Mouse (Mus musculus) heart, adult 2 months (tissue): ENCODE data around the gene Fzr1. TPM values are rescaled to one million over a fixed set of nuclear protein-coding genes. Genes with fewer than 3 reads are reported as not detected.

Experiments
- DNase-seq, 2 experiments: peaks; one replicate each; pipeline ENCODE4 v3.0.0; 2021
- H3K27ac ChIP-seq: fragments of 200-600 bp; 2 replicates; pipeline ENCODE4 v1.8.1; 2022
- H3K27me3 ChIP-seq: fragments of 200-500 bp; 2 replicates; pipeline ENCODE4 v1.6.1; 2012; ENCODE audit warnings: mild to moderate bottlenecking, low read length, inconsistent platforms, mixed read lengths; ENCODE audit not compliant: control insufficient read depth, insufficient read depth
- H3K36me3 ChIP-seq: fragments of 200-500 bp; 2 replicates; pipeline ENCODE4 v1.6.1; 2012; ENCODE audit warnings: low read length, inconsistent platforms; ENCODE audit not compliant: control insufficient read depth, insufficient read depth
- H3K4me1 ChIP-seq: fragments of 200-500 bp; 2 replicates; pipeline ENCODE4 v1.6.1; 2011; ENCODE audit warnings: low read length; ENCODE audit not compliant: control insufficient read depth, insufficient read depth
- H3K4me3 ChIP-seq: fragments of 200-600 bp; 2 replicates; pipeline ENCODE4 v1.8.1; 2022
- H3K79me2 ChIP-seq: fragments of 200-500 bp; replicated peaks from 2 replicates; pipeline ENCODE4 v1.6.1; 2012; ENCODE audit warnings: mild to moderate bottlenecking, inconsistent platforms, low read length, moderate library complexity, mixed read lengths; ENCODE audit not compliant: control insufficient read depth, insufficient read depth
- H3K9ac ChIP-seq: fragments of 200-500 bp; 2 replicates; pipeline ENCODE4 v1.6.1; 2012; ENCODE audit warnings: low read depth, mild to moderate bottlenecking, control low read depth, inconsistent platforms, low read length, mixed read lengths
- CTCF ChIP-seq: fragments of 200-600 bp; IDR thresholded peaks from 2 replicates; pipeline ENCODE4 v1.8.1; 2022; ENCODE audit warnings: antibody characterized with exemption, mild to moderate bottlenecking, moderate library complexity
- EP300 ChIP-seq: fragments of 200-500 bp; IDR thresholded peaks from 2 replicates; pipeline ENCODE4 v1.6.1; 2011; ENCODE audit warnings: low read depth, low read length, control low read depth; ENCODE audit not compliant: insufficient read depth
- POLR2A ChIP-seq: fragments of 200-500 bp; IDR thresholded peaks from 2 replicates; pipeline ENCODE4 v1.6.1; 2011; ENCODE audit warnings: mild to moderate bottlenecking, low read depth, low read length, control low read depth; ENCODE audit not compliant: insufficient read depth
- WGBS: fragments of 180-500 bp; shearing (Covaris S2); methylation state at CpG from one replicate; pipeline ENCODE4 v1.1.7; 2018; 5-methylcytosine and 5-hydroxymethylcytosine counted together
- intact Hi-C: fragments of 180-260 bp; cut with DNase I; formaldehyde crosslinking; loops from one replicate; pipeline ENCODE4 v1.15.1; 2025
- polyA plus RNA-seq: library from polyadenylated mRNA; depleted of rRNA; stranded (reverse); fragments of >200 nt; gene quantifications from 2 replicates; pipeline ENCODE4 v1.2.3, GENCODE M21; 2012
- total RNA-seq, 2 experiments: library from RNA; stranded (reverse); gene quantifications; 2 replicates each; pipeline ENCODE4 v1.2.3; 2021

The Fzr1 gene
- total and polyA plus RNA-seq, 3 experiments = 29.9 to 49.3 (median 31.5) TPM

DNA sequence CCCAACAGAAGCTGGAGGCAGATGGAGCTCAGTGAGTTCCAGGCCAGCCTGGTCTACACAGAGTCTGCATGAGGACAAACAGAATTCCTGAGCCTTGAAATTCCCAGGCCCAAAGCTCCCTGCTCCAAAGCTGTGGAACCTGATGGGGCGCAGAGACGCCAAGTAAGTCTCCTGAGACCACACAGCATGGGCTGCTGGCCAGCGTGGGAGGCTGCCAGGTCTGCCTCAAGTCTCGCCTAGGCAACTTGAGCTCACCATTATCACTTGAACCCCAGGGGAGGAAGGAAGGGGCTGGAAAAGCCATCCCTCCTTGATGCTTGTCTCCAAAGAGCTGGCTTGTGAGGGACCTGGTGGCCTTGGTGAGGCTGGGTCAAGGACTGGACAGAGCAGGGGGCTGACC is 48.3 kb downstream of the Fzr1 start:
- H3K4me1 ChIP-seq = peaks cover 33% of the 10 kb centered on the region
- 30% methylated on average over 4 of the region's 4 CpGs for WGBS
- intact Hi-C loops = no loop called here
- TF ChIP-seq CTCF (no peak), POLR2A (0 out of 2 replicates have a peak, but pooled peaks have one; percentile 22), EP300 (peak; percentile 66; the same call in 1 of the 2 replicates)
- H3K9ac ChIP-seq = peak overlapping the region; percentile 13
- H3K36me3 ChIP-seq = no peaks in the 10 kb centered on the region
- no peak overlapping the region for H3K4me3 ChIP-seq
- H3K79me2 ChIP-seq = no peaks in the 10 kb centered on the region
- no peaks in the 10 kb centered on the region for H3K27me3 ChIP-seq
- peak; percentile 81 to 85 for DNase-seq
- peak overlapping the region; percentile 86 for H3K27ac ChIP-seq

- intact Hi-C loops = no loop called here
- 28% methylated on average over 10 of the region's 10 CpGs for WGBS
Measured at GRCm38 (mm10) chr10:81329194-81329975, 48.9 kb downstream of the Fzr1 start.

GRCm38 (mm10) chr10:81328386-81328785 is 49.9 kb downstream of the Fzr1 start, which contains the start of gene Tbxa2r:
TSS of gene Tbxa2r (plus strand) at chr10:81328731.
- peak; percentile 74 to 81 for DNase-seq
- H3K27me3 ChIP-seq = no peaks in the 10 kb centered on the region
- intact Hi-C loops = no loop called here
- peak within 1 kb of the TSS; percentile 86 for H3K27ac ChIP-seq
- no peaks in the 10 kb centered on the region for H3K36me3 ChIP-seq
- H3K9ac ChIP-seq = peak within 1 kb of the TSS; percentile 52
- peaks cover 33% of the 10 kb centered on the region for H3K4me1 ChIP-seq
- peak; percentile 41 for TF ChIP-seq CTCF
- TF ChIP-seq POLR2A = no peak
- TF ChIP-seq EP300 = no peak
- 22% methylated on average over 10 of the region's 10 CpGs for WGBS
- peak within 1 kb of the TSS; percentile 27 for H3K4me3 ChIP-seq
- H3K79me2 ChIP-seq = no peaks in the 10 kb centered on the region

More at GRCm38 (mm10) chr10:81329194-81329975, 48.9 kb downstream of the Fzr1 start:
- Histone ChIP-seq H3K79me2 (no peaks in the 10 kb centered on the region), H3K27me3 (no peaks in the 10 kb centered on the region), H3K9ac (peak overlapping the region; percentile 52), H3K4me3 (peak overlapping the region; percentile 27; the same call in 1 of the 2 replicates), H3K36me3 (no peaks in the 10 kb centered on the region), H3K4me1 (peaks cover 33% of the 10 kb centered on the region), H3K27ac (peak overlapping the region; percentile 86)
- no peak for TF ChIP-seq EP300
- no peak for TF ChIP-seq POLR2A
- TF ChIP-seq CTCF = no peak
- DNase-seq = peak in 1 of 2 experiments; percentile 55

- WGBS = 12% methylated on average over 2 of the region's 2 CpGs
Measured at GRCm38 (mm10) chr10:81327959-81328358, 50.4 kb downstream of the Fzr1 start.

GRCm38 (mm10) chr10:81326858-81327257 is 51.5 kb downstream of the Fzr1 start:
- 40% methylated on average over 6 of the region's 6 CpGs for WGBS
- peak overlapping the region; percentile 86 for H3K27ac ChIP-seq
- intact Hi-C loops = no loop called here
- DNase-seq = peak; percentile 69 to 78
- no peaks in the 10 kb centered on the region; the same call in 1 of the 2 replicates for H3K36me3 ChIP-seq
- TF ChIP-seq POLR2A (peak; percentile 64), EP300 (peak; percentile 78), CTCF (0 out of 2 replicates have a peak, but pooled peaks have one; percentile 10)
- peak overlapping the region; percentile 4; the same call in 1 of the 2 replicates for H3K4me3 ChIP-seq
- H3K79me2 ChIP-seq = no peaks in the 10 kb centered on the region; the same call in 1 of the 2 replicates
- peaks cover 33% of the 10 kb centered on the region for H3K4me1 ChIP-seq
- no peaks in the 10 kb centered on the region for H3K27me3 ChIP-seq
- H3K9ac ChIP-seq = peak overlapping the region; percentile 52

More at GRCm38 (mm10) chr10:81327959-81328358, 50.4 kb downstream of the Fzr1 start:
- Histone ChIP-seq H3K27ac (peak overlapping the region; percentile 86), H3K4me1 (peaks cover 33% of the 10 kb centered on the region), H3K4me3 (no peak overlapping the region), H3K9ac (peak overlapping the region; percentile 52), H3K36me3 (no peaks in the 10 kb centered on the region), H3K27me3 (no peaks in the 10 kb centered on the region), H3K79me2 (no peaks in the 10 kb centered on the region)
- TF ChIP-seq POLR2A (no peak), EP300 (no peak), CTCF (no peak)
- peak in 1 of 2 experiments; percentile 61 for DNase-seq
- intact Hi-C loops = no loop called here

GRCm38 (mm10) chr10:81325781-81326180 is 52.5 kb downstream of the Fzr1 start:
- Histone ChIP-seq H3K36me3 (no peaks in the 10 kb centered on the region; the same call in 1 of the 2 replicates), H3K79me2 (no peaks in the 10 kb centered on the region; the same call in 1 of the 2 replicates), H3K27ac (peak overlapping the region; percentile 86), H3K9ac (no peak overlapping the region), H3K4me1 (peaks cover 32% of the 10 kb centered on the region), H3K27me3 (no peaks in the 10 kb centered on the region), H3K4me3 (no peak overlapping the region)
- TF ChIP-seq CTCF (no peak), EP300 (no peak), POLR2A (no peak)
- intact Hi-C loops = no loop called here
- DNase-seq = no peak
- 85% methylated on average over 18 of the region's 18 CpGs for WGBS
